9 mouse cellular contexts compared by ENCODE assay signal in genomic region chr16:58670643-58671042, GRCm38 (mm10). TPM values are rescaled to one million over a fixed set of nuclear protein-coding genes. Genes with fewer than 3 reads are reported as not detected.
DNase-seq lines count a peak whose midpoint lies in the region; ATAC-seq and TF ChIP-seq lines count a peak whose summit lies in the region.
"Had no signal": no experiment of that assay in that cellular context is flagged by ENCODE, and none has a peak within 500 bp of the region (broad histone marks: within the 10 kb centered on the region; RNA-seq: fewer than 3 reads in every experiment).

No protein-coding gene starts in this region.

- peaks cover 5 to 23% of the 10 kb centered on the region in 2 experiments for H3K4me1 ChIP-seq in CH12.LX (ENCODE audit: control insufficient read depth in 1 of 2, insufficient read depth in 2 of 2)
- peaks cover 11% of the 10 kb centered on the region for H3K4me1 ChIP-seq in forebrain, embryonic 16.5 days (replicated peaks; ENCODE audit: control insufficient read depth, insufficient read depth, low read length)
- peaks cover 32% of the 10 kb centered on the region for H3K4me1 ChIP-seq in liver, embryonic 11.5 days (replicated peaks; ENCODE audit: control insufficient read depth, insufficient read depth, low read length)
- peaks cover 11% of the 10 kb centered on the region; the same call in 1 of the 2 replicates for H3K4me1 ChIP-seq in stomach, embryonic 16.5 days (ENCODE audit: control insufficient read depth, insufficient read depth, low read length)

- dilution Hi-C loops in CH12.LX (cut with MboI; ENCODE audit: extremely low pct_ligation_motif_present, extremely low pct_unique_long_range_greater_than_20kb, low sequenced_read_pairs), result no loop called here

- no peak for TF ChIP-seq POLR2A in CH12.LX (IDR thresholded peaks at IDR 0.05; ENCODE audit: low read depth, low read length)

- TF ChIP-seq RAD21 in CH12.LX (IDR thresholded peaks at IDR 0.05; ENCODE audit: low read depth, low read length), result peak; percentile 8

- TF ChIP-seq EP300 in CH12.LX (IDR thresholded peaks at IDR 0.05; ENCODE audit: low read length), result no peak

- H3K4me2 ChIP-seq in CH12.LX (ENCODE audit: insufficient read depth, low read depth, poor library complexity, severe bottlenecking), result peak overlapping the region; percentile 94
- H3K4me2 ChIP-seq in forebrain, embryonic 16.5 days (ENCODE audit: low read length), result peak overlapping the region; percentile 88
- peak overlapping the region; percentile 65 for H3K4me2 ChIP-seq in liver, embryonic 11.5 days
- peak overlapping the region; percentile 67 for H3K4me2 ChIP-seq in stomach, embryonic 16.5 days (ENCODE audit: low read depth, low read length)

- H3K4me3 ChIP-seq in gastrocnemius, adult 2 months, result peak overlapping the region; percentile 92
- H3K4me3 ChIP-seq in CH12.LX (replicated peaks in 1 of 3; ENCODE audit: low read depth in 2 of 3, low read length in 2 of 3, poor library complexity in 1 of 3), result peak overlapping the region; percentile 83 to 89 (median 84)
- H3K4me3 ChIP-seq in forebrain, embryonic 16.5 days (replicated peaks; ENCODE audit: low read length), result peak overlapping the region; percentile 87
- H3K4me3 ChIP-seq in liver, embryonic 11.5 days (ENCODE audit: low read depth, low read length), result peak overlapping the region; percentile 100
- H3K4me3 ChIP-seq in stomach, embryonic 16.5 days (replicated peaks; ENCODE audit: low read length), result peak overlapping the region; percentile 94

- no peaks in the 10 kb centered on the region for H3K9me3 ChIP-seq in CH12.LX (replicated peaks; ENCODE audit: low read length)
- H3K9me3 ChIP-seq in forebrain, embryonic 16.5 days (ENCODE audit: control insufficient read depth, low read length), result no peaks in the 10 kb centered on the region
- H3K9me3 ChIP-seq in liver, embryonic 11.5 days (ENCODE audit: control insufficient read depth, low read length), result no peaks in the 10 kb centered on the region
- no peaks in the 10 kb centered on the region for H3K9me3 ChIP-seq in stomach, embryonic 16.5 days (replicated peaks; ENCODE audit: control insufficient read depth, low read length)

- no peak for DNase-seq in gastrocnemius, adult 2 months
- no peak for DNase-seq in gastrocnemius, postnatal 14 days
- DNase-seq in CH12.LX (ENCODE audit: extremely low read depth), result peak; percentile 30
- peak; percentile 56 for DNase-seq in liver, embryonic 11.5 days (ENCODE audit: low spot score)
- no peak for DNase-seq in adrenal gland, postnatal 4 days (ENCODE audit: low spot score in 2 of 2)
- DNase-seq in left cerebral cortex, adult 11 months (ENCODE audit: low spot score), result no peak

- peak overlapping the region; percentile 96 for H3K27ac ChIP-seq in gastrocnemius, adult 2 months
- H3K27ac ChIP-seq in CH12.LX (ENCODE audit: insufficient read depth, low read depth), result 0 out of 2 replicates have a peak overlapping the region, but pooled peaks have one; percentile 13
- peak overlapping the region; percentile 65; the same call in 1 of the 2 replicates for H3K27ac ChIP-seq in forebrain, embryonic 16.5 days (ENCODE audit: low read length)
- H3K27ac ChIP-seq in liver, embryonic 11.5 days (ENCODE audit: low read depth, low read length), result peak overlapping the region; percentile 100
- peak overlapping the region; percentile 90 for H3K27ac ChIP-seq in stomach, embryonic 16.5 days (ENCODE audit: low read length)

- H3K9ac ChIP-seq in CH12.LX (ENCODE audit: insufficient read depth, low read depth), result peak overlapping the region; percentile 77
- H3K9ac ChIP-seq in forebrain, embryonic 16.5 days (replicated peaks; ENCODE audit: low read depth, low read length), result peak overlapping the region; percentile 91
- H3K9ac ChIP-seq in liver, embryonic 11.5 days (ENCODE audit: low read depth, low read length), result peak overlapping the region; percentile 99
- peak overlapping the region; percentile 95 for H3K9ac ChIP-seq in stomach, embryonic 16.5 days (ENCODE audit: low read length)

- peaks cover 25 to 31% of the 10 kb centered on the region in 2 experiments for H3K36me3 ChIP-seq in CH12.LX (replicated peaks in 1 of 2; ENCODE audit: control insufficient read depth in 1 of 2, insufficient read depth in 1 of 2, low read length in 1 of 2)
- H3K36me3 ChIP-seq in forebrain, embryonic 16.5 days (ENCODE audit: control insufficient read depth, insufficient read depth), result 0 out of 2 replicates have a peak, but pooled peaks cover 5% of the 10 kb centered on the region
- peaks cover 23% of the 10 kb centered on the region for H3K36me3 ChIP-seq in liver, embryonic 11.5 days (ENCODE audit: control insufficient read depth, insufficient read depth, low read length)
- peaks cover 16% of the 10 kb centered on the region; the same call in 1 of the 2 replicates for H3K36me3 ChIP-seq in stomach, embryonic 16.5 days (ENCODE audit: control insufficient read depth, insufficient read depth, low read length)

- under 1% methylated on average over 25 of the region's 25 CpGs for WGBS in forebrain, embryonic 16.5 days
- under 1% methylated on average over 25 of the region's 25 CpGs for WGBS in liver, embryonic 11.5 days
- under 1% methylated on average over 25 of the region's 25 CpGs for whole genome bisulfite sequencing in stomach, embryonic 16.5 days

- ATAC-seq in forebrain, embryonic 16.5 days, result no peak; the same call in 1 of the 2 replicates
- no peak for ATAC-seq in liver, embryonic 11.5 days (replicated peaks; ENCODE audit: low FRiP score)
- ATAC-seq in stomach, embryonic 16.5 days (ENCODE audit: insufficient read depth, low FRiP score), result peak; percentile 16; the same call in 1 of the 2 replicates

- in situ Hi-C loops in CH12.LX (cut with MboI; ENCODE audit: low pct_ligation_motif_present, low pct_unique_long_range_greater_than_20kb, low sequenced_read_pairs), result loop anchor here (25.0 kb wide), 2 partner anchors 742 to 1008 kb away; partner anchors contain the start of gene Gabrr3

- no peaks in the 10 kb centered on the region for H3K27me3 ChIP-seq in CH12.LX (replicated peaks)
- H3K27me3 ChIP-seq in forebrain, embryonic 16.5 days (replicated peaks; ENCODE audit: control insufficient read depth, insufficient read depth, low read length), result no peaks in the 10 kb centered on the region
- H3K27me3 ChIP-seq in liver, embryonic 11.5 days (replicated peaks; ENCODE audit: control insufficient read depth, insufficient read depth, low read length), result no peaks in the 10 kb centered on the region
- H3K27me3 ChIP-seq in stomach, embryonic 16.5 days (ENCODE audit: control insufficient read depth, insufficient read depth, low read length), result no peaks in the 10 kb centered on the region
- H3K27me3 ChIP-seq: Patski had no signal

- no peak for TF ChIP-seq CTCF in gastrocnemius, adult 2 months (IDR thresholded peaks at IDR 0.05)
- TF ChIP-seq CTCF in CH12.LX (conservative IDR thresholded peaks at IDR 0.05 in 1 of 2, IDR thresholded peaks at IDR 0.05 in 1 of 2; ENCODE audit: low read depth in 2 of 2, low read length in 2 of 2), result peak in 1 of 2 experiments; percentile 33; a peak in 2 of 4 replicates

- peaks cover 24% of the 10 kb centered on the region for H3K79me2 ChIP-seq in CH12.LX (replicated peaks; ENCODE audit: control insufficient read depth, extremely low read depth, insufficient read depth, poor library complexity, severe bottlenecking)

- intact Hi-C loops in gastrocnemius, adult 2 months (cut with DNase I), result loop anchor here (2.0 kb wide), 1 partner anchor 58 kb away; no protein-coding TSS in a partner anchor
- intact Hi-C loops in gastrocnemius, postnatal 14 days (cut with DNase I; ENCODE audit: low total_unique reads), result loop anchor here (10.0 kb wide), 1 partner anchor 64 kb away; no protein-coding TSS in a partner anchor

RNA-seq across cellular contexts. Expression of gene Cpox, which starts 0.6 kb away (rescaled TPM):
- total RNA-seq in gastrocnemius, adult 2 months (2021), result 10 to 100 TPM; 20.2 to 25.4 TPM
- 10 to 100 TPM; 12.0 to 14.0 TPM for total RNA-seq in gastrocnemius, postnatal 14 days (2021)
- total RNA-seq in CH12.LX (2012; rRNA removed) (77.2 and 91.4 TPM in 2 replicates), CH12.LX (2014; rRNA removed) (70.3 and 74.5 TPM in 2 replicates)
- 72.3 and 75.6 TPM in 2 replicates for polyA plus RNA-seq in CH12.LX (2012; ENCODE audit: insufficient read length, low read depth)
- polyA plus RNA-seq in forebrain, embryonic 16.5 days (2015; fragmentation: Nextera tagmentation; extraction: Ambion mirVana), result 8.5 and 11.1 TPM in 2 replicates
- polyA plus RNA-seq in liver, embryonic 11.5 days (2014; fragmentation: Nextera tagmentation; extraction: Ambion mirVana), result 388 and 389 TPM in 2 replicates
- 40.4 and 41.1 TPM in 2 replicates for polyA plus RNA-seq in stomach, embryonic 16.5 days (2015; fragmentation: Nextera tagmentation; extraction: Ambion mirVana)
- 10 to 100 TPM; 36.5 to 45.9 TPM for total RNA-seq in adrenal gland, postnatal 4 days (2021)

RNA-seq across cellular contexts. Expression of gene E330017A01Rik, which starts 32.1 kb away (rescaled TPM):
- total RNA-seq in gastrocnemius, adult 2 months (2021), result not detected
- not detected for total RNA-seq in gastrocnemius, postnatal 14 days (2021)
- total RNA-seq in CH12.LX (2012; rRNA removed), result 0.17 and 0.21 TPM in 2 replicates
- not detected in 2 replicates for total RNA-seq in CH12.LX (2014; rRNA removed)
- polyA plus RNA-seq in CH12.LX (2012; ENCODE audit: insufficient read length, low read depth), result not detected in 2 replicates
- not detected in 2 replicates for polyA plus RNA-seq in forebrain, embryonic 16.5 days (2015; fragmentation: Nextera tagmentation; extraction: Ambion mirVana)
- polyA plus RNA-seq in liver, embryonic 11.5 days (2014; fragmentation: Nextera tagmentation; extraction: Ambion mirVana), result not detected in 2 replicates
- not detected in 2 replicates for polyA plus RNA-seq in stomach, embryonic 16.5 days (2015; fragmentation: Nextera tagmentation; extraction: Ambion mirVana)
- not detected for total RNA-seq in adrenal gland, postnatal 4 days (2021)
- polyA plus RNA-seq: Patski had no signal

RNA-seq across cellular contexts. Expression of gene Gpr15, which starts 48.2 kb away (rescaled TPM):
- total RNA-seq in gastrocnemius, adult 2 months (2021), result not detected
- total RNA-seq in gastrocnemius, postnatal 14 days (2021), result not detected
- total RNA-seq in CH12.LX (2012; rRNA removed) (13.8 and 14.5 TPM in 2 replicates), CH12.LX (2014; rRNA removed) (8.3 and 8.7 TPM in 2 replicates)
- 3.9 and 4.7 TPM in 2 replicates for polyA plus RNA-seq in CH12.LX (2012; ENCODE audit: insufficient read length, low read depth)
- not detected in 2 replicates for polyA plus RNA-seq in forebrain, embryonic 16.5 days (2015; fragmentation: Nextera tagmentation; extraction: Ambion mirVana)
- polyA plus RNA-seq in liver, embryonic 11.5 days (2014; fragmentation: Nextera tagmentation; extraction: Ambion mirVana), result not detected in 2 replicates
- polyA plus RNA-seq in stomach, embryonic 16.5 days (2015; fragmentation: Nextera tagmentation; extraction: Ambion mirVana), result 0.14 TPM in 1 of 2 replicates, not detected in the other
- not detected for total RNA-seq in adrenal gland, postnatal 4 days (2021)
- polyA plus RNA-seq: Patski had no signal

RNA-seq across cellular contexts. Expression of gene Gm813, which starts 53.9 kb away (rescaled TPM):
- total RNA-seq in gastrocnemius, adult 2 months (2021), result not detected
- not detected for total RNA-seq in gastrocnemius, postnatal 14 days (2021)
- total RNA-seq in CH12.LX (2012; rRNA removed) (not detected in 2 replicates), CH12.LX (2014; rRNA removed) (not detected in 2 replicates)
- polyA plus RNA-seq in CH12.LX (2012; ENCODE audit: insufficient read length, low read depth), result not detected in 2 replicates
- polyA plus RNA-seq in forebrain, embryonic 16.5 days (2015; fragmentation: Nextera tagmentation; extraction: Ambion mirVana), result not detected in 2 replicates
- polyA plus RNA-seq in liver, embryonic 11.5 days (2014; fragmentation: Nextera tagmentation; extraction: Ambion mirVana), result not detected in 2 replicates
- polyA plus RNA-seq in stomach, embryonic 16.5 days (2015; fragmentation: Nextera tagmentation; extraction: Ambion mirVana), result not detected in 2 replicates
- not detected for total RNA-seq in adrenal gland, postnatal 4 days (2021)
- polyA plus RNA-seq: Patski had no signal

RNA-seq across cellular contexts. Expression of gene Cldnd1, which starts 57.1 kb away (rescaled TPM):
- total RNA-seq in gastrocnemius, adult 2 months (2021), result 10 to 100 TPM; 64.8 to 82.8 TPM
- total RNA-seq in gastrocnemius, postnatal 14 days (2021), result 10 to 100 TPM; 59.4 to 67.2 TPM
- 59.9 and 63.8 TPM in 2 replicates for total RNA-seq in CH12.LX (2012; rRNA removed)
- total RNA-seq in CH12.LX (2014; rRNA removed), result 78.0 and 78.7 TPM in 2 replicates
- 65.6 and 80.6 TPM in 2 replicates for polyA plus RNA-seq in CH12.LX (2012; ENCODE audit: insufficient read length, low read depth)
- polyA plus RNA-seq in forebrain, embryonic 16.5 days (2015; fragmentation: Nextera tagmentation; extraction: Ambion mirVana), result 118 and 119 TPM in 2 replicates
- 65.3 and 73.3 TPM in 2 replicates for polyA plus RNA-seq in liver, embryonic 11.5 days (2014; fragmentation: Nextera tagmentation; extraction: Ambion mirVana)
- polyA plus RNA-seq in stomach, embryonic 16.5 days (2015; fragmentation: Nextera tagmentation; extraction: Ambion mirVana), result 125 and 138 TPM in 2 replicates
- total RNA-seq in adrenal gland, postnatal 4 days (2021), result 10 to 100 TPM; 71.9 to 75.0 TPM

Comparison
In these comparisons a context has a peak if more than half of its experiments do, and no peak if none do; other contexts are left out.
1. DNase-seq: peak in CH12.LX (single experiment) and liver, embryonic 11.5 days (single experiment); none in gastrocnemius, adult 2 months (single experiment), gastrocnemius, postnatal 14 days (single experiment), adrenal gland, postnatal 4 days (0 of 2) and left cerebral cortex, adult 11 months (single experiment).
2. H3K27ac ChIP-seq: peak in every context shown above with its lines; median percentile 100 in liver, embryonic 11.5 days; 96 in gastrocnemius, adult 2 months; 90 in stomach, embryonic 16.5 days; 65 in forebrain, embryonic 16.5 days; 13 in CH12.LX.
3. RNA of gene Gpr15, which starts 48.2 kb away (total RNA-seq): 8.3 to 14.5 TPM in CH12.LX; not detected in adrenal gland, postnatal 4 days, not detected in gastrocnemius, adult 2 months and not detected in gastrocnemius, postnatal 14 days; every median in the first group is over 4 times any median in the second.
4. Peak in every context shown above with its lines, with median percentiles within 50 percentile points of each other: H3K4me3 ChIP-seq, H3K4me2 ChIP-seq and H3K9ac ChIP-seq.